Mouse (Mus musculus): ENCODE data around the gene Lztfl1. TPM values are rescaled to one million over a fixed set of nuclear protein-coding genes. Genes with fewer than 3 reads are reported as not detected.

The Lztfl1 gene
- 25.0 and 26.1 TPM in 2 replicates for polyA plus RNA-seq (2015; fragmentation: Nextera tagmentation; extraction: Ambion mirVana)

GRCm38 (mm10) chr9:123717186-123718008 lies at the start of gene Lztfl1:
TSS of gene Lztfl1 (minus strand) at chr9:123717697.
- under 1% methylated on average over 55 of the region's 55 CpGs for WGBS
- Histone ChIP-seq H3K9ac (ENCODE audit: low read depth, low read length) (peak within 1 kb of the TSS; percentile 74), H3K4me2 (replicated peaks; ENCODE audit: low read depth) (peak within 1 kb of the TSS; percentile 72), H3K9me3 (ENCODE audit: control insufficient read depth) (no peaks in the 10 kb centered on the region), H3K4me1 (replicated peaks; ENCODE audit: control insufficient read depth, insufficient read depth, low read length) (no peaks in the 10 kb centered on the region), H3K36me3 (ENCODE audit: control insufficient read depth, insufficient read depth) (no peaks in the 10 kb centered on the region), H3K27ac (ENCODE audit: low read depth, low read length) (peak within 1 kb of the TSS; percentile 69), H3K4me3 (ENCODE audit: low read depth, low read length) (peak within 1 kb of the TSS; percentile 71), H3K27me3 (replicated peaks; ENCODE audit: control insufficient read depth, insufficient read depth, low read length) (no peaks in the 10 kb centered on the region)
- TF ChIP-seq CTCF (IDR thresholded peaks at IDR 0.05; ENCODE audit: low read depth), result no peak
- ATAC-seq, result peak; percentile 100

- Histone ChIP-seq H3K4me2 (replicated peaks; ENCODE audit: low read depth) (no peak overlapping the region), H3K9me3 (ENCODE audit: control insufficient read depth) (no peaks in the 10 kb centered on the region), H3K4me3 (ENCODE audit: low read depth, low read length) (no peak overlapping the region), H3K4me1 (replicated peaks; ENCODE audit: control insufficient read depth, insufficient read depth, low read length) (no peaks in the 10 kb centered on the region), H3K27ac (ENCODE audit: low read depth, low read length) (no peak overlapping the region), H3K9ac (ENCODE audit: low read depth, low read length) (no peak overlapping the region), H3K36me3 (ENCODE audit: control insufficient read depth, insufficient read depth) (no peaks in the 10 kb centered on the region), H3K27me3 (replicated peaks; ENCODE audit: control insufficient read depth, insufficient read depth, low read length) (no peaks in the 10 kb centered on the region)
- WGBS, result 80% methylated on average over 3 of the region's 3 CpGs
- ATAC-seq, result no peak
- TF ChIP-seq CTCF (IDR thresholded peaks at IDR 0.05; ENCODE audit: low read depth), result no peak
Observed at GRCm38 (mm10) chr9:123766996-123767395, 49.5 kb upstream of the Lztfl1 start.

- WGBS, result 77% methylated on average over 3 of the region's 3 CpGs
- Histone ChIP-seq H3K27me3 (replicated peaks; ENCODE audit: control insufficient read depth, insufficient read depth, low read length) (no peaks in the 10 kb centered on the region), H3K4me3 (ENCODE audit: low read depth, low read length) (no peak overlapping the region), H3K9me3 (ENCODE audit: control insufficient read depth) (no peaks in the 10 kb centered on the region), H3K36me3 (ENCODE audit: control insufficient read depth, insufficient read depth) (no peaks in the 10 kb centered on the region), H3K4me2 (replicated peaks; ENCODE audit: low read depth) (no peak overlapping the region), H3K4me1 (replicated peaks; ENCODE audit: control insufficient read depth, insufficient read depth, low read length) (no peaks in the 10 kb centered on the region), H3K9ac (ENCODE audit: low read depth, low read length) (no peak overlapping the region), H3K27ac (ENCODE audit: low read depth, low read length) (no peak overlapping the region)
- no peak for ATAC-seq
- TF ChIP-seq CTCF (IDR thresholded peaks at IDR 0.05; ENCODE audit: low read depth), result no peak
Observed at GRCm38 (mm10) chr9:123763771-123764170, 46.3 kb upstream of the Lztfl1 start.

- no peak for TF ChIP-seq CTCF (IDR thresholded peaks at IDR 0.05; ENCODE audit: low read depth)
- no peak overlapping the region for H3K4me2 ChIP-seq (replicated peaks; ENCODE audit: low read depth)
- no peak overlapping the region for H3K9ac ChIP-seq (ENCODE audit: low read depth, low read length)
- H3K9me3 ChIP-seq (ENCODE audit: control insufficient read depth), result no peaks in the 10 kb centered on the region
- H3K27me3 ChIP-seq (replicated peaks; ENCODE audit: control insufficient read depth, insufficient read depth, low read length), result no peaks in the 10 kb centered on the region
- no peaks in the 10 kb centered on the region for H3K36me3 ChIP-seq (ENCODE audit: control insufficient read depth, insufficient read depth)
- WGBS, result 80% methylated on average over 4 of the region's 4 CpGs
- no peaks in the 10 kb centered on the region for H3K4me1 ChIP-seq (replicated peaks; ENCODE audit: control insufficient read depth, insufficient read depth, low read length)
- ATAC-seq, result no peak
- H3K27ac ChIP-seq (ENCODE audit: low read depth, low read length), result no peak overlapping the region
- H3K4me3 ChIP-seq (ENCODE audit: low read depth, low read length), result no peak overlapping the region
Observed at GRCm38 (mm10) chr9:123762886-123763285, 45.4 kb upstream of the Lztfl1 start.

DNA sequence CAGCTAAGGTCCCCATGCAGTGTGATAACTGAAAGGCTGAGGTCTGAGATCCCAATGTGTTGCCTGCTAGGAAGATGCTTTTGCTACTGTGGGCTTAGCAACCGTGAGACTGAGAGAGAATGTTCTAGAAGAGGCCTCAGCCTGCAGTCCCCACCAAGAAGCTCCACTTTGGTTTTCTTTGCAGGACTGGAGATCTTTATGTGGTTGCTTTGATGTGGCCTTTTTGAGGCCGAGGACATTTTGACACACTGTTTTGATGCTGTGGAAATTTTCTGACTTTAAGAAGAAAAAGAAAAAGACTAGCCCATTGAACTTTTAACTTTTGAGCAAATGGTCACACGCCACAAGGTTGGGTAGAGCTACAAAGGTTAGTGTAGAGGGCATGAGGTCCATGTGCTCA lies 43.3 kb upstream of the Lztfl1 start:
- Histone ChIP-seq H3K27me3 (replicated peaks; ENCODE audit: control insufficient read depth, insufficient read depth, low read length) (no peaks in the 10 kb centered on the region), H3K27ac (ENCODE audit: low read depth, low read length) (no peak overlapping the region), H3K4me2 (replicated peaks; ENCODE audit: low read depth) (no peak overlapping the region), H3K9ac (ENCODE audit: low read depth, low read length) (no peak overlapping the region), H3K36me3 (ENCODE audit: control insufficient read depth, insufficient read depth) (no peaks in the 10 kb centered on the region), H3K4me3 (ENCODE audit: low read depth, low read length) (no peak overlapping the region), H3K4me1 (replicated peaks; ENCODE audit: control insufficient read depth, insufficient read depth, low read length) (no peaks in the 10 kb centered on the region), H3K9me3 (ENCODE audit: control insufficient read depth) (no peaks in the 10 kb centered on the region)
- no peak for TF ChIP-seq CTCF (IDR thresholded peaks at IDR 0.05; ENCODE audit: low read depth)
- 85% methylated on average over 3 of the region's 3 CpGs for WGBS
- ATAC-seq, result no peak

DNA sequence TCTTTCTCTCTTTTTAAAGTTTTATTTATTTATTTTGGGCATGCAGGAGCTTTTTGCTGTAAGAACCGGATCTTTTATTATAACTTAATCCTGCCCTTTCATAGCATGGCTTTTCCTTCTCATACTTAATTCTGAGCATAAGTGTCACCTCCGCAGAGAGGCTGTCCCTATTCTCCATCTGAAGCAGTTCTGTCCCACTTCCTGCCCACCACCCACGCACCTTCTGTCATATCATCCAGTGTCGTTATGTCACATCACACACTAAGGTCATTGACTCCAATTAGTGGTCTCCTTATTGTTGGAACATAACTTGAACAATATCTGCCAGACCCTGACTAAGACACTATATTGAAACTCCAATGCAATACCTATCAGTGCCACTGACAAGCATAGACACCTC lies 41.1 kb upstream of the Lztfl1 start:
- Histone ChIP-seq H3K27me3 (replicated peaks; ENCODE audit: control insufficient read depth, insufficient read depth, low read length) (no peaks in the 10 kb centered on the region), H3K27ac (ENCODE audit: low read depth, low read length) (no peak overlapping the region), H3K4me1 (replicated peaks; ENCODE audit: control insufficient read depth, insufficient read depth, low read length) (no peaks in the 10 kb centered on the region), H3K36me3 (ENCODE audit: control insufficient read depth, insufficient read depth) (no peaks in the 10 kb centered on the region), H3K9ac (ENCODE audit: low read depth, low read length) (no peak overlapping the region), H3K9me3 (ENCODE audit: control insufficient read depth) (no peaks in the 10 kb centered on the region), H3K4me3 (ENCODE audit: low read depth, low read length) (no peak overlapping the region), H3K4me2 (replicated peaks; ENCODE audit: low read depth) (no peak overlapping the region)
- no peak for ATAC-seq
- TF ChIP-seq CTCF (IDR thresholded peaks at IDR 0.05; ENCODE audit: low read depth), result no peak
- WGBS, result 72% methylated on average over 4 of the region's 4 CpGs

Measured in intestine, postnatal 0 days (tissue).